Mouse (Mus musculus) forebrain, embryonic 13.5 days (tissue): ENCODE results near the gene Dars2. TPM values are rescaled to one million over a fixed set of nuclear protein-coding genes. Genes with fewer than 3 reads are reported as not detected.

Experiments used
- ATAC-seq: fragments of 200-750 bp; cut with Nextera tagmentation; 2 replicates; pipeline ENCODE4 v1.8.0; 2017
- H3K27ac ChIP-seq: fragments of 300-500 bp; sonication (generic); 2 replicates; pipeline ENCODE4 v1.5.1; 2015; ENCODE audit warnings: inconsistent platforms, mild to moderate bottlenecking, moderate library complexity
- H3K27me3 ChIP-seq: fragments of 300-500 bp; sonication (generic); 2 replicates; pipeline ENCODE4 v1.6.1; 2015; ENCODE audit warnings: mild to moderate bottlenecking, inconsistent platforms
- H3K36me3 ChIP-seq: fragments of 300-500 bp; sonication (generic); 2 replicates; pipeline ENCODE4 v1.6.1; 2015; ENCODE audit warnings: mild to moderate bottlenecking, inconsistent platforms; ENCODE audit not compliant: poor library complexity, severe bottlenecking
- H3K4me1 ChIP-seq: fragments of 300-500 bp; sonication (generic); 2 replicates; pipeline ENCODE4 v1.6.1; 2015; ENCODE audit warnings: inconsistent platforms
- H3K4me2 ChIP-seq: fragments of 300-500 bp; sonication (generic); 2 replicates; pipeline ENCODE4 v1.6.1; 2015; ENCODE audit warnings: inconsistent platforms, mild to moderate bottlenecking, moderate library complexity
- H3K4me3 ChIP-seq: fragments of 300-500 bp; sonication (generic); 2 replicates; pipeline ENCODE4 v1.5.1; 2015; ENCODE audit warnings: mild to moderate bottlenecking, inconsistent platforms
- H3K9ac ChIP-seq: fragments of 300-500 bp; sonication (generic); 2 replicates; pipeline ENCODE4 v1.6.1; 2015; ENCODE audit warnings: mild to moderate bottlenecking, inconsistent platforms
- H3K9me3 ChIP-seq: fragments of 300-500 bp; sonication (generic); replicated peaks from 2 replicates; pipeline ENCODE4 v1.6.1; 2016; ENCODE audit warnings: inconsistent platforms
- WGBS: fragments of 180-500 bp; shearing (Covaris S2); methylation state at CpG from one replicate; pipeline ENCODE4 v1.1.7; 2015; 5-methylcytosine and 5-hydroxymethylcytosine counted together
- polyA plus RNA-seq: library from polyadenylated mRNA; unstranded; fragments of >200 nt; fragmentation: Nextera tagmentation; extraction: Ambion mirVana; gene quantifications from 2 replicates; pipeline ENCODE4 v1.2.1, GENCODE M21; 2015

The Dars2 gene
- polyA plus RNA-seq, result 36.8 and 42.8 TPM in 2 replicates

DNA sequence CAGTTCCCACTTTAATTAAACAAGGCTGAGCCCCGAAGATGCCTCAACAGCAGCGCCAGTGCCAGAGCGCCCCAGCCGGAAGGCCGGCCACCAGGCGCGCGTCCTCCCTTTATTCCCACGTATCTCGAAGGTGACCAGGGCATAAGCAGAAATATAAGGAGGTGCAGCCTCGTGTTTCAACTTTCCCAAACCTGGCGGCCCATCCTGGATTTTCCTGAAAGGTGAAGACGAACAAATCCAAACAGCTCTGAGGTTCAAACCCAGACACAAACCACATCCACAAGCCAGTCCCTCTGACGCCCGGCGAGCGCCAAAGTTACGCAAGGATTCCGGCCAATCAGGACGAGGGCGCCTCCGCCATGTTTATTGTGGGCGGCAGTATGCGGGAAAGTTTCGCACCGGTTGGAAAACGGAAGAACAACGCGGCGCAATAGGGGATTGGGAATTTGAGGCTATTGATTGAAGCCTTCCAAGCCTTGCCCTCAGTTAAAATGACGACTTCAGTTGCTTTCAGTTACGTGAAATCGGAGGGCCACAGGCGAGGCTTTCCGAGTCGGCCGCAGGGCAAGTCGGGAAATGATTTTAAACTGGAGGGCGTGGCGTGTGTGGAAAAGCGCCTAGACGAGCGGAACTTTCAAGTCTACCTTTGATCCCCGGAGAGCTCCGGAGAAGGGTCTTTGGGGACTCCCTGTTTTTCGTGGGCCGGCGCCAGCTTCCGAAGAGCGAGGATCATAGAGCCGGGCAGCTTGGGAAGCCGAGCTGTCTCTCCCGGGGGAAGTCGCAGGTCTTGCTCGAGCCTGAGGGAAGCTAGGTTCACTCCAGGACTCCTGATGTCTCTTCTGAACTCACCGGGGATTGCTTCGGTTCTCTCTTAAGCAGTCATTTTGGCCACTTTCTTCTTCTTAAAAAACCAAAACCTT lies at the start of gene Dars2, which contains the start of gene Cenpl:
Dars2 (minus strand) TSS at position 307 of the 920 bp plus-strand sequence.
Cenpl (plus strand) TSS at position 362 of the 920 bp plus-strand sequence.
- no peaks in the 10 kb centered on the region for H3K9me3 ChIP-seq
- H3K4me2 ChIP-seq, result peak within 1 kb of the TSS; percentile 83
- H3K4me3 ChIP-seq, result peak within 1 kb of the TSS; percentile 82
- WGBS, result under 1% methylated on average over 57 of the region's 57 CpGs
- H3K27ac ChIP-seq, result peak within 1 kb of the TSS; percentile 65
- no peaks in the 10 kb centered on the region for H3K36me3 ChIP-seq
- H3K9ac ChIP-seq, result peak within 1 kb of the TSS; percentile 86
- H3K27me3 ChIP-seq, result no peaks in the 10 kb centered on the region
- ATAC-seq, result peak; percentile 98
- peaks cover 45% of the 10 kb centered on the region for H3K4me1 ChIP-seq

DNA sequence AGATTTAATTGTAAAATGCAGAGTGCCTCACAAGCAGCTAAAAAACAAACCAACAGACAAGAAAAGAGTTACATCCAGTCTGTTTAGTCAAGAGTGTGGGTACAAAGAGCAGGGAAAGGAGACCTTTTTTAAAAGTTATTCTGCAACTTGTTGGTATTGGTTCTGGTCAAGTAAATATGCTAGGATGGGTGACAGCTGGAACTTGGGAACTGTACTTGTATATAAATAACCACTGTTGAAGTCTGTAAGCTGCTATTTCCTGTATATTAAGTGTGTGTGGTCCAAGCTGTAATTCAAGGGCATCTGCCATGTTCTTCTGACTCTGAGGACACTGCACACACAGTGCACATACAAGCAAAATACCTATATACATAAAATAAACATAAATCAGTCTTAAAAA lies 44.1 kb upstream of the Dars2 start:
- Histone ChIP-seq H3K4me3 (no peak overlapping the region), H3K4me2 (no peak overlapping the region), H3K27me3 (no peaks in the 10 kb centered on the region), H3K36me3 (peaks cover 3% of the 10 kb centered on the region; the same call in 1 of the 2 replicates), H3K27ac (no peak overlapping the region), H3K9ac (no peak overlapping the region), H3K9me3 (no peaks in the 10 kb centered on the region), H3K4me1 (no peaks in the 10 kb centered on the region)
- no peak for ATAC-seq

DNA sequence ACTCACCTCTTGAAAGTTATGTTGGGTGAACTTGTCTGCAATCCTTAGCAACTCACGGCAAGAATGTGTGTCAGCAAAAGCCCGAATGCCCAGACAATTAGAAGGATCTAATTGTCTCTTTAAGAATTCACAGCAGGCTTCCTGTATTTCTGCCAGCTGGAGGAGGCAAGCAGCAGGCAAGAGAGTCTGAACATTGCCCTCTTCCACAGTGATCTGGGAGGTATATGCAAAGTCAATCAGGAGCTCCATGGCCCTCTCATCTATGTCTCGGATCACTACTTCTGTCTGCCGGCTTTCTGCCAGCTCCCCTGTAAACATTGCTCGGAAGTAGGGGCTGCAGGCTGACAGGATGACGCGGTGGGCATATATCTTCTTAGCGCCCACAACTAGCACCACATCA lies 38.8 kb upstream of the Dars2 start:
- Histone ChIP-seq H3K4me3 (no peak overlapping the region), H3K27me3 (no peaks in the 10 kb centered on the region), H3K27ac (no peak overlapping the region), H3K9ac (no peak overlapping the region), H3K4me2 (no peak overlapping the region), H3K9me3 (no peaks in the 10 kb centered on the region), H3K4me1 (no peaks in the 10 kb centered on the region), H3K36me3 (peaks cover 21% of the 10 kb centered on the region)
- WGBS, result 78% methylated on average over 8 of the region's 8 CpGs
- ATAC-seq, result no peak

DNA sequence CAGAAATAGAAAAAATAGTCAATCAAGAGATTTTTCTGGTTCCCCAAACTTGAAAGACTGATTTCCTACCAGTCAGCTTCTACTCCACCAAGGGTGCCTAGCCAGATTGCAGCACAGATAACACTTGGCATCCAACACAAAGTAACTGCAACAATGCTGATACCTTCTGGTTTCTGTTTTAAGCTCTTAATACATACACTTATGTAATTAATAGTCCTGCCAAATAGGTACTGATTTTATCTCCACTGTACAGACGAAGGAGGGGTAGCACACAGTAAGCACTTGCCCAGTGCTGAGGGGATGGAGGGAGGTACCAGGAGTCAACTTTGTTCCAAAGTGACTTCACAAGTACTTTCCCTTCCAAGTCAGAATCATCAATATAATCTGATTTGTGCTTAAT lies 33.4 kb upstream of the Dars2 start:
- no peaks in the 10 kb centered on the region for H3K4me1 ChIP-seq
- ATAC-seq, result no peak
- 95% methylated on average over 1 of the region's 1 CpGs for WGBS
- H3K4me3 ChIP-seq, result no peak overlapping the region
- H3K27ac ChIP-seq, result no peak overlapping the region
- H3K9me3 ChIP-seq, result no peaks in the 10 kb centered on the region
- H3K9ac ChIP-seq, result no peak overlapping the region
- peaks cover 37% of the 10 kb centered on the region for H3K36me3 ChIP-seq
- no peak overlapping the region for H3K4me2 ChIP-seq
- no peaks in the 10 kb centered on the region for H3K27me3 ChIP-seq

DNA sequence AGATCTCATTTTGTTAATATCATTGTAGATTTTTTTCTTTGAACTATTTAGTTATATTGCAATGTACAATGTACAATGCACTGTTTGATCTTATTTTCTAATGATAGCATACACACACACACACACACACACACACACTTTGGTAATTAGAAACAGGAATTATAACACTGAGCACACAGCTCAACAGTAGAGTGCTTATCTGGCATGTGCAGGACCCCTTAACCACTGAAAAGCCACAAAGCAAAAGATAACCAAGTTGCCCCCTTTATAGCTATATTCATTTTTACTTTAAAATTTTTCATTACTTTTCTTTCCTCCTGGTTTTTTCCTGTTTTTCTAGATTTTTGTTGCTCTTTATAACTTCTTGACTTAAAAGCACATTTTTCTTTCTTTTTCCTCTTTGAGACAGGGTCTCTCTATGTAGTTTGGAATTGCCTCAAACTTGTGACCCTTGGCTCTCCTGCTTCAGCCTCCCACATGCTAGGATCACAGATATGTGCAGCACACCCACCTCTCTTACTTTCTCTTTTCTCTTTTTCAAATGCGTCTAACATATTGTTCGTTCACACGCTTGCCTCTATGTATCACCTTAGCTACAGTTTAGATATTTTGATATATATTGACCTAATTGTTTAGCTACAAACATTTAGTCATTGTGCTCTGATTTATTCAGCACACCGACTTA lies 29.4 kb upstream of the Dars2 start:
- ATAC-seq, result no peak

DNA sequence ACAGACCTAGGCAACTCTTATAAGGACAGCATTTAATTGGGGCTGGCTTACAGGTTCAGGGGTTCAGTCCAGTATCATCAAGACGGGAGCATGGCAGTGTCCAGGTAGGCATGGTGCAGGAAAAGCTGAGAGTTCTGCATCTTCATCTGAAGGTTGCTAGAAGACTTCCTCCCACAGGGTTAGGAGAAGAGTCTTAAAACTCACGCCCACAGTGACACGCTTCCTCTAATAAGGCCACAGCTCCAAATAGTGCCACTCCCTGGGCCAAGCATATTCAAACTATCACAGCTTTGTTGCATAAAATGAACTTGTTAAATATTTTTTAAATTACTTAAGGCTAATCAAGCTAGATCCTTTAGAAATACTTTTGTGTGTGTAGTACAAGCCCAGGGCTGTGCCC lies 6.8 kb upstream of the Dars2 start:
- Histone ChIP-seq H3K9me3 (no peaks in the 10 kb centered on the region), H3K36me3 (peaks cover 30% of the 10 kb centered on the region), H3K9ac (no peak overlapping the region), H3K4me1 (peaks cover 19% of the 10 kb centered on the region), H3K4me2 (no peak overlapping the region), H3K27me3 (no peaks in the 10 kb centered on the region), H3K4me3 (no peak overlapping the region), H3K27ac (no peak overlapping the region)
- no peak for ATAC-seq
- 92% methylated on average over 3 of the region's 3 CpGs for WGBS

More for the DNA sequence above, 29.4 kb upstream of the Dars2 start:
- Histone ChIP-seq H3K4me1 (no peaks in the 10 kb centered on the region), H3K9ac (no peak overlapping the region), H3K27ac (no peak overlapping the region), H3K4me2 (no peak overlapping the region), H3K9me3 (no peaks in the 10 kb centered on the region), H3K36me3 (peaks cover 46% of the 10 kb centered on the region), H3K27me3 (no peaks in the 10 kb centered on the region), H3K4me3 (no peak overlapping the region)
- 96% methylated on average over 4 of the region's 4 CpGs for WGBS

DNA sequence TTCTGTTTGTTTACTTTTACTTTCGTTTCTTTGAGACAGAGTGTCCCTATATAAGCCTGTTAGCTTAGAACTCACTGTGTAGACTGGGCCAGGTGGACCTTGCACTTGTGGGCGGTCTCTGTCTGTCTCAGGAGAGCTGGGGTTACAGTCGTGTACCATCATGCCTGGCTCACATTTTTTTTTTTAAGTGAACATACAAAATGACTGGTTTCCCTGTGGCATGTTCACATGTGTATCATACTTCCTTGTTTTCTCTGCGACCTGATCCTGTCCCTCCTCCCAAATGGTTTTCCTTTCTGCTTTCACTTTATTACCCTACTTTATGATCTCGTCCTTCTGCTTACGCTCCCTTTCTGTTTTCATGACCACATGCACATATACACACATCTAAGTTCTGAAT lies 5.8 kb upstream of the Dars2 start:
- H3K9ac ChIP-seq, result no peak overlapping the region

DNA sequence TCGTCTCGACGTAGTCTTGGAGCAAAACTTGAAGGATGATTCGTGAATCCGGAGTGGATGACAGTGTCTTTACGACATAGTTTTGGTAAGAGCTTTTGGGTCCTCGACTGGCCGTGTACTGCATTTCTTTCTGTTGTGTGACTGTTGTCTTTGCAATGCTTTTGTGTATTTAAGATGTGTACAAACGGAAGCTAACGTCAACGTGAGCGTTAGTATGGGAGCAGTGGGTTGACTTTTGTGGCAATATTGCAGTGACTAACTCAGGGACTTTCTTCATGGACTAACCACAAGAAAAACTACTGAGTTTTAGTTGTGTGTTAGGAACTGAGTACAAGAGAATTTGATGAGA lies 788 bp upstream of the Dars2 start:
- Histone ChIP-seq H3K4me3 (peak overlapping the region; percentile 82), H3K9me3 (no peaks in the 10 kb centered on the region), H3K27me3 (no peaks in the 10 kb centered on the region), H3K4me1 (peaks cover 45% of the 10 kb centered on the region), H3K9ac (peak overlapping the region; percentile 86), H3K27ac (peak overlapping the region; percentile 51), H3K36me3 (no peaks in the 10 kb centered on the region), H3K4me2 (peak overlapping the region; percentile 83)
- ATAC-seq, result no peak
- under 1% methylated on average over 12 of the region's 12 CpGs for WGBS

More for the DNA sequence above, 5.8 kb upstream of the Dars2 start:
- Histone ChIP-seq H3K27me3 (no peaks in the 10 kb centered on the region), H3K27ac (no peak overlapping the region), H3K4me3 (no peak overlapping the region), H3K4me2 (no peak overlapping the region), H3K9me3 (no peaks in the 10 kb centered on the region), H3K4me1 (peaks cover 29% of the 10 kb centered on the region), H3K36me3 (peaks cover 23% of the 10 kb centered on the region)
- ATAC-seq, result no peak
- WGBS, result 90% methylated on average over 6 of the region's 6 CpGs

DNA sequence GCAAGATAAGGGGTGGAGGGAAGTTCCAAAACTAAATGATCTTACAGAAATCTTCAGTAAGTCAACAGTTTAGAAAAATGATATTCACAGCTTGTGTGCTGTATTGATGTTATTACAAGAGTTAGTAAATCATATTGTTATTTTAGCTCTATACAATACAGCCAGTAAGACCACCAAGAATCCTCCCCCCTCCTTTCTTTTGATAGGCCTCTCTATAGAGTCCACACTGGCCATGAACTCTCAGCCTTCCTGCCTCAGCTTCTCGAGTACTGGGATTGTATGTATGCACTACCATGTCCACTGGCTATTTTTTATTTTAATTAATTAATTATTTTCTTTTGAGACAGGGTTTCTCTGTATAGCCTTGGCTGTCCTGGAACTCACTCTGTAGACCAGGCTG lies 7.1 kb downstream of the Dars2 start:
- Histone ChIP-seq H3K4me3 (no peak overlapping the region), H3K9ac (no peak overlapping the region), H3K27ac (no peak overlapping the region), H3K4me2 (no peak overlapping the region), H3K4me1 (no peaks in the 10 kb centered on the region), H3K9me3 (no peaks in the 10 kb centered on the region), H3K27me3 (no peaks in the 10 kb centered on the region), H3K36me3 (peaks cover 30% of the 10 kb centered on the region)
- no peak for ATAC-seq
- WGBS, result 75% methylated on average over 1 of the region's 1 CpGs

DNA sequence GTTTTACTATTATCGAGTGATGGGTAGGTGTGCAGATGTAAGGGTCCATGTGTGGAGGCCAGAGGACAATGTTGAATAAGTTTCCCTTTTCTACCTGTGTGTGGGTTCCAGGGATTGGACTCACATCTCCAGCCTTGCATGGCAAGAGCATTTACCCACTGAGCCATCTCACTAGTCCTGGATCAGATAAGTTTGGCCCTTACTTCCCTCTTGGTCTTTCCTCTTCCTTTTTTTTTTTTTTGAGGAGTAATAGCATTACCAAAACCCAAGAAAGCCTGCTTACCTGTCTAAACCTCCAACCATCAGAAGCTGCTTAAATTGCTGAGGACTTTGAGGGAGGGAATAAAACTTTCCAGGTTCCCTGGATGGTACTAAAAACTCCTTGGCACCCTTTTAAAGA lies 13.3 kb downstream of the Dars2 start:
- Histone ChIP-seq H3K9ac (no peak overlapping the region), H3K27me3 (no peaks in the 10 kb centered on the region), H3K4me1 (no peaks in the 10 kb centered on the region), H3K4me2 (no peak overlapping the region), H3K27ac (no peak overlapping the region), H3K9me3 (no peaks in the 10 kb centered on the region), H3K36me3 (peaks cover 47% of the 10 kb centered on the region), H3K4me3 (no peak overlapping the region)
- no peak for ATAC-seq
- 96% methylated on average over 1 of the region's 1 CpGs for whole genome bisulfite sequencing

DNA sequence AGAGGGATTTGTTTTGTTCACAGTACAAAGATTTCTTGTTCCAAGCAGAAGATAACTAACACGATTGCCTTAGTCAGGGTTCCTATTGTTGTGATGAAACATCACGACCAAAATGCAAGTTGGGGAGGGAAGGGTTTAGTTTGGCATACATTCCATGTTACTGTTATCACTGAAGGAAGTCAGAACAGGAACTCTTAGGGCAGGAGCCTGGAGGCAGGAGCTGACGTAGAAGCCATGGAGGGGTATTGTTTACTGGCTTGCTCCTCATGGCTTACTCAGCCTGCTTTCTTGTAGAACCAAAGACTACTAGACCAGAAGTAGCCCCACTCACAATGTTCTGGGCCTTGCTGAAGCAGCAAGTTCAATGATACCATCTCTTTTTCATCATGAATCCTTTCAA lies 23.5 kb downstream of the Dars2 start:
- Histone ChIP-seq H3K27me3 (no peaks in the 10 kb centered on the region), H3K27ac (no peak overlapping the region), H3K9me3 (no peaks in the 10 kb centered on the region), H3K4me3 (no peak overlapping the region), H3K4me1 (no peaks in the 10 kb centered on the region), H3K4me2 (no peak overlapping the region), H3K9ac (no peak overlapping the region), H3K36me3 (peaks cover 73% of the 10 kb centered on the region)
- no peak for ATAC-seq
- 86% methylated on average over 3 of the region's 3 CpGs for WGBS

DNA sequence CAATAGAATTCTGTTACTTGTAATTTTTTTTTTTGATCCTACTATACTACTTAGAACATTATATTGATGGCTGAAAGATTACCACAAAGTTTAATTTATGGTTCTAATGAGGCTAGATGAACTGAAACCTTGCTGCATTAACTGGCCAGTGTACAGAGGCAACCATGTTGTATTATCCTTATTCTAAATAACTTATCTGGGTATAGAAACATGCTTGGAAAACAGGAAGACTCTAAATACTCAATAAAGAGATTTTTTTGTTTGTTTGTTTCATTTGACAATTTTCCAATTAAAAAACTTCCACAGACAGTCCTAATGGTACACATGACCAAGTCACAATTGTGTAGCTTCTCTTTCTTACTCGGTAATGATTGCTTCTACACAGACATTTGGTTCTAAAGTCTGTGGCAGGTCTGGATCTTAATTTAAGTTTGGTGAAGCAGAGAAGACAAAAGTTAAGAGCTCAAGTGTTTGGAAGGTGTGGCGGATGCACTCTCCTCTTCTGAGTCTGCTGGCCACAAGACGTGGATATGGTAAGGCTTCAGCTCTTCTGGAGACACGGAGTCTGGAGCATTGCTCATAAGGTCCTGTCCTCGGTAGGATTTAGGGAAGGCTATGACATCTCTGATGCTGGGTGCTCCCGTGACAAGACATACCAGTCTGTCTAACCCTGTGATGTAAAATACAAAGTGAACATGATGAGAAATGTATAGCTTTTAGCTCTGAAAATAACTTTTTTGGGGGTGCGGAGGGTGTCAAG lies 29.0 kb downstream of the Dars2 start:
- 93% methylated on average over 7 of the region's 7 CpGs for WGBS
- H3K27ac ChIP-seq, result no peak overlapping the region
- no peak for ATAC-seq
- no peak overlapping the region for H3K9ac ChIP-seq
- H3K9me3 ChIP-seq, result no peaks in the 10 kb centered on the region
- no peak overlapping the region for H3K4me3 ChIP-seq
- no peaks in the 10 kb centered on the region for H3K27me3 ChIP-seq
- H3K36me3 ChIP-seq, result peaks cover 79% of the 10 kb centered on the region
- no peak overlapping the region for H3K4me2 ChIP-seq
- H3K4me1 ChIP-seq, result peaks cover 24% of the 10 kb centered on the region
